Mouse (Mus musculus): Measurements from ENCODE around the gene 4930404H24Rik. TPM values are rescaled to one million over a fixed set of nuclear protein-coding genes. Genes with fewer than 3 reads are reported as not detected.

Gene 4930404H24Rik
- not detected in 2 replicates for polyA plus RNA-seq (2016; fragmentation: Nextera tagmentation; extraction: Ambion mirVana)

GRCm38 (mm10) chr2:153492573-153493392 lies at the start of gene 4930404H24Rik:
Gene 4930404H24Rik (plus strand): TSS chr2:153492790.
- no peaks in the 10 kb centered on the region for H3K36me3 ChIP-seq
- H3K4me3 ChIP-seq = peak within 1 kb of the TSS; percentile 71
- peak within 1 kb of the TSS; percentile 84 for H3K9ac ChIP-seq
- no peaks in the 10 kb centered on the region for H3K27me3 ChIP-seq (replicated peaks)
- no peaks in the 10 kb centered on the region for H3K9me3 ChIP-seq (replicated peaks)
- H3K27ac ChIP-seq (ENCODE audit: poor library complexity, severe bottlenecking) = peak within 1 kb of the TSS; percentile 94
- peak; percentile 63 for ATAC-seq (ENCODE audit: insufficient number of reproducible peaks, low FRiP score)
- H3K4me2 ChIP-seq = peak within 1 kb of the TSS; percentile 95
- peaks cover 72% of the 10 kb centered on the region for H3K4me1 ChIP-seq (replicated peaks)
- WGBS = under 1% methylated on average over 61 of the region's 83 CpGs

- no peaks in the 10 kb centered on the region for H3K36me3 ChIP-seq
- H3K4me1 ChIP-seq (replicated peaks) = peaks cover 53% of the 10 kb centered on the region
- peak overlapping the region; percentile 87 for H3K27ac ChIP-seq (ENCODE audit: poor library complexity, severe bottlenecking)
- WGBS = under 1% methylated on average over 57 of the region's 59 CpGs
- H3K27me3 ChIP-seq (replicated peaks) = no peaks in the 10 kb centered on the region
- H3K4me3 ChIP-seq = peak overlapping the region; percentile 71
- peak; percentile 58 for ATAC-seq (ENCODE audit: insufficient number of reproducible peaks, low FRiP score)
- peak overlapping the region; percentile 98 for H3K4me2 ChIP-seq
- no peaks in the 10 kb centered on the region for H3K9me3 ChIP-seq (replicated peaks)
- peak overlapping the region; percentile 90 for H3K9ac ChIP-seq
These were observed 49.0 kb upstream of the 4930404H24Rik start for GRCm38 (mm10) chr2:153443434-153444240.

GRCm38 (mm10) chr2:153444254-153445136 lies 48.1 kb upstream of the 4930404H24Rik start:
- Histone ChIP-seq H3K36me3 (no peaks in the 10 kb centered on the region), H3K4me3 (peak overlapping the region; percentile 71), H3K27me3 (replicated peaks) (no peaks in the 10 kb centered on the region), H3K9ac (peak overlapping the region; percentile 90), H3K4me2 (peak overlapping the region; percentile 98), H3K9me3 (replicated peaks) (no peaks in the 10 kb centered on the region), H3K4me1 (replicated peaks) (peaks cover 46% of the 10 kb centered on the region), H3K27ac (ENCODE audit: poor library complexity, severe bottlenecking) (peak overlapping the region; percentile 87)
- peak; percentile 76 for ATAC-seq (ENCODE audit: insufficient number of reproducible peaks, low FRiP score)
- under 1% methylated on average over 31 of the region's 64 CpGs for WGBS

- Histone ChIP-seq H3K4me3 (peak overlapping the region; percentile 71), H3K27me3 (replicated peaks) (no peaks in the 10 kb centered on the region), H3K4me1 (replicated peaks) (peaks cover 44% of the 10 kb centered on the region), H3K4me2 (peak overlapping the region; percentile 98), H3K9me3 (replicated peaks) (no peaks in the 10 kb centered on the region), H3K27ac (ENCODE audit: poor library complexity, severe bottlenecking) (peak overlapping the region; percentile 87), H3K9ac (peak overlapping the region; percentile 90), H3K36me3 (no peaks in the 10 kb centered on the region)
- under 1% methylated on average over 59 of the region's 59 CpGs for WGBS
- ATAC-seq (ENCODE audit: insufficient number of reproducible peaks, low FRiP score) = peak; percentile 26
These were observed 47.2 kb upstream of the 4930404H24Rik start for GRCm38 (mm10) chr2:153445137-153446016.

GRCm38 (mm10) chr2:153446017-153446408 lies 46.6 kb upstream of the 4930404H24Rik start:
- no peaks in the 10 kb centered on the region for H3K36me3 ChIP-seq
- H3K9me3 ChIP-seq (replicated peaks) = no peaks in the 10 kb centered on the region
- WGBS = under 1% methylated on average over 8 of the region's 8 CpGs
- ATAC-seq (ENCODE audit: insufficient number of reproducible peaks, low FRiP score) = no peak
- peaks cover 40% of the 10 kb centered on the region for H3K4me1 ChIP-seq (replicated peaks)
- peak overlapping the region; percentile 87 for H3K27ac ChIP-seq (ENCODE audit: poor library complexity, severe bottlenecking)
- peak overlapping the region; percentile 98 for H3K4me2 ChIP-seq
- peak overlapping the region; percentile 71 for H3K4me3 ChIP-seq
- H3K9ac ChIP-seq = peak overlapping the region; percentile 90
- no peaks in the 10 kb centered on the region for H3K27me3 ChIP-seq (replicated peaks)

GRCm38 (mm10) chr2:153446476-153446875 lies 46.1 kb upstream of the 4930404H24Rik start:
- no peak for ATAC-seq (ENCODE audit: insufficient number of reproducible peaks, low FRiP score)
- Histone ChIP-seq H3K27ac (ENCODE audit: poor library complexity, severe bottlenecking) (no peak overlapping the region; the same call in 1 of the 2 replicates), H3K9me3 (replicated peaks) (no peaks in the 10 kb centered on the region), H3K27me3 (replicated peaks) (no peaks in the 10 kb centered on the region), H3K36me3 (no peaks in the 10 kb centered on the region), H3K4me2 (peak overlapping the region; percentile 98; the same call in 1 of the 2 replicates), H3K4me3 (no peak overlapping the region), H3K4me1 (replicated peaks) (peaks cover 36% of the 10 kb centered on the region), H3K9ac (no peak overlapping the region)
- WGBS = 14% methylated on average over 4 of the region's 4 CpGs

GRCm38 (mm10) chr2:153447719-153448118 lies 44.9 kb upstream of the 4930404H24Rik start:
- Histone ChIP-seq H3K9ac (no peak overlapping the region), H3K27ac (ENCODE audit: poor library complexity, severe bottlenecking) (no peak overlapping the region), H3K36me3 (no peaks in the 10 kb centered on the region), H3K4me2 (no peak overlapping the region), H3K4me3 (no peak overlapping the region), H3K4me1 (replicated peaks) (peaks cover 23% of the 10 kb centered on the region), H3K9me3 (replicated peaks) (no peaks in the 10 kb centered on the region), H3K27me3 (replicated peaks) (no peaks in the 10 kb centered on the region)
- WGBS = 86% methylated on average over 3 of the region's 3 CpGs
- ATAC-seq (ENCODE audit: insufficient number of reproducible peaks, low FRiP score) = no peak

- no peaks in the 10 kb centered on the region for H3K36me3 ChIP-seq
- H3K4me1 ChIP-seq (replicated peaks) = peaks cover 25% of the 10 kb centered on the region
- no peak overlapping the region for H3K27ac ChIP-seq (ENCODE audit: poor library complexity, severe bottlenecking)
- no peak overlapping the region for H3K9ac ChIP-seq
- no peak for ATAC-seq (ENCODE audit: insufficient number of reproducible peaks, low FRiP score)
- no peaks in the 10 kb centered on the region for H3K9me3 ChIP-seq (replicated peaks)
- WGBS = 88% methylated on average over 6 of the region's 6 CpGs
- no peak overlapping the region for H3K4me2 ChIP-seq
- no peaks in the 10 kb centered on the region for H3K27me3 ChIP-seq (replicated peaks)
- H3K4me3 ChIP-seq = no peak overlapping the region
These were observed 44.1 kb upstream of the 4930404H24Rik start for GRCm38 (mm10) chr2:153448519-153448918.

- H3K4me2 ChIP-seq = no peak overlapping the region
- H3K4me1 ChIP-seq (replicated peaks) = peaks cover 67% of the 10 kb centered on the region
- peak overlapping the region; percentile 49 for H3K9ac ChIP-seq
- H3K27me3 ChIP-seq (replicated peaks) = no peaks in the 10 kb centered on the region
- H3K36me3 ChIP-seq = no peaks in the 10 kb centered on the region
- WGBS = 46% methylated on average over 12 of the region's 12 CpGs
- 0 out of 2 replicates have a peak, but pooled peaks have one; percentile 41 for ATAC-seq (ENCODE audit: insufficient number of reproducible peaks, low FRiP score)
- H3K4me3 ChIP-seq = no peak overlapping the region
- H3K9me3 ChIP-seq (replicated peaks) = no peaks in the 10 kb centered on the region
- peak overlapping the region; percentile 42 for H3K27ac ChIP-seq (ENCODE audit: poor library complexity, severe bottlenecking)
These were observed 38.4 kb upstream of the 4930404H24Rik start for GRCm38 (mm10) chr2:153453961-153454759.

Measured in heart, embryonic 12.5 days (tissue).